Mouse (Mus musculus): ENCODE data around the gene Arid2.
"Not testable (repeated sequence)": the region's sequence is repeated elsewhere in the genome, so short reads cannot be mapped to it uniquely, and the experiment has no call there.

Arid2 gene

GRCm38 (mm10) chr15:96408717-96409121 is 121.4 kb downstream of the Arid2 start:
- DNase-seq (ENCODE audit: low spot score in 2 of 2), result peak in 1 of 2 experiments; percentile 43

DNA sequence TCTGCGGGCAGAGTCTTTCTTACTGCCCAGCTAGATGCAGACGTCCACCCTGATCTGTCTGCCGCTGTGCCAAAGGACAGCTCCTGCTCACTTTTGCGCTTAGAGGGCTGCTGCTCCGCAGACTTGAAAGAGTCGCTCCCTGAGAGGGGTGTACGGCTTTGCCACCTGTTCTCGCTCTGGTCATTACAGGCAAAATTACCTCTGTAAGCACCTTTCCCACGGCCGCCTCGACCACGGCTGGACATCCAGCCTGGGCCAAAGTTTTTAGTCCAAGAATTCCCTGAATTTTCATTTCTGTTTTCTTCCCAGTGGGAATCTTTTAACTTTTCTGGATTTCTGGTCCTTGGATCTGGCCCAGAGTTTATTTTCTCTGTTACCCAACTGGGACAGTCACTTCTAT is 130.8 kb downstream of the Arid2 start:
- no peak for DNase-seq (ENCODE audit: low spot score in 2 of 2)

DNA sequence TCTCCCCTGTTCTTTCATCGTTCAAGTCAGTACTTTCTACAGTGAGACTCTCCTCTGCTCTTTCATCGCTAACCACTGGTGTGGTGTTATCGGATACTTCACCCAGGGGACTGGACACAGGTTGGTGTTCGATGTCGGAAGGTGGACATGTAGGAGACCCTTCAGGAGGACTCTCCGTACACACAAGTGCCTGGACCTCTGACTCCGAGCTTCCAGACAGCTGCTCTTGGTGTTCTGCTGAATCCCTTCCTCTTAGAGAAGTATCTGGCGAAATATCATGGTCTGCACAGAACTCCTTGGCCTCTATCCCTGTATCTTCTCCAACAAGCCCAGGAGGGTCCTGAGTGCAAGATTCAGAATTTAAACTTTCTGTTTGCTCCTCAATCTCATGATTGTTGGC is 132.6 kb downstream of the Arid2 start:
- DNase-seq (ENCODE audit: low spot score in 2 of 2), result no peak

DNA sequence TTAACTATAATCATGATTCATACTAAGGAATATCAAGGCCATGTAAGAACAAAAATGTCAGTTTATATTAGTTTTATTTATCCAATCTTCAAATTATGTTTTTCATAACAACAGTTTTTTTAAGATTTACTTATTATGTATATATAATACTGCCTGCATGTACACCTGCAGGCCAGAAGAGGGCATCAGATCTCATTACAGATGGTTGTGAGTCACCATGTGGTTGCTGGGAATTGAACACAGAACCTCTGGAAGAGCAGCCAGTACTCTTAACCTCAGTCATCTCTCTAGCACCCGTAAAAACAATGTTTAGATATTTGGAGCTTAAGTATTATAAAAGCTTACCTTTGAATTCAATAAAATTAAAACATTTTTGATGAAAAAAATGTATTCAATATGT is 146.9 kb downstream of the Arid2 start:
- no peak for DNase-seq (ENCODE audit: low spot score in 2 of 2)

GRCm38 (mm10) chr15:96441480-96441879 is 154.2 kb downstream of the Arid2 start:
- DNase-seq (ENCODE audit: low spot score in 2 of 2), result not testable (repeated sequence)

DNA sequence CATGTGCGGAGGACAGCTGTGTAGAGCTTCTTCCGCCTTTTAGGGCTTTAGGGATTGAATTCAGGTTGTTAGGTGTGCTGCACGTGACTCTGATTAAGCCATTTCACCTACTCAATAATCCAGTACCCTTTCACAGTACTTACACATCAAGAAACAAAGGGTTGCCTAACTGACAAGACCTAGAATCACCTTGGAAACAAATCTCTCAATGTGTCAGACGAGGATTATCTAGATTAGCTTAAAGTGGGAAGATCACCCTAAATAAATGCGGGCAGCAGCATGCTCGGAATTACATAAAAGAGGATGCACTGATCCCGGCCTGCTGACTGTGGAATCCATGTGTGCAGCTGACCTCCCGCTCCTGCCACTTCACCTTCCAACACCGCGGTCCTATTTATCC is 159.5 kb downstream of the Arid2 start:
- no peak for DNase-seq (ENCODE audit: low spot score in 2 of 2)

DNA sequence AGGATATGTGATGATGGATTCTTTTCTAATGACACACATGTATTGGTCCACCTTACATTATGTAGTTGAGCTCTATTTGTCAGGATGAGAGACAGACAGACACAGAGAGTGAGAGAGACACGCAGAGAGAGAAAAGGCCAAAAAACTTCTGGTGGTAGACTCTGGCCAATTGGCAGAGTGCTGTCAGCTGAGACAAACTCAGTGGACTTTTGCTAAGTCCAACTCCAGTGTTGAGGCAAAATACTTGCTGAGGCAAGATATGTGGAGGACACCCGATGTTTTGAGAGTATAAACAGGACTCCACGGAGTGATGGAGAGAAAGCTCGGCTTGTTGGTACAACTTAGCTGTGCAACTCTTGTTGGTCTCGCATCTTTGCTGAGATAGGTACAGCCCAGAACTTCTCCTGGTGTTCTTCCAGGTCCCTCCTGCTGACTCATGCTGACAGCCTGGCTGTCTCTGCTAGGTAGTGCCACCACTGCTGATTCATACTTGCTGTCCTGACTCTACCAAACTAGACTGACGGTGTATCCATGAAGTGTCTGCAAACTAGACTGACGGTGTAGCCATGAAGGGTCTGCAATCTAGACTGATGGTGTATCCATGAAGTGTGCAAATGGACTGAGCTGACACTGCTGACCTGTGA is 161.5 kb downstream of the Arid2 start:
- DNase-seq (ENCODE audit: low spot score in 2 of 2), result no peak

DNA sequence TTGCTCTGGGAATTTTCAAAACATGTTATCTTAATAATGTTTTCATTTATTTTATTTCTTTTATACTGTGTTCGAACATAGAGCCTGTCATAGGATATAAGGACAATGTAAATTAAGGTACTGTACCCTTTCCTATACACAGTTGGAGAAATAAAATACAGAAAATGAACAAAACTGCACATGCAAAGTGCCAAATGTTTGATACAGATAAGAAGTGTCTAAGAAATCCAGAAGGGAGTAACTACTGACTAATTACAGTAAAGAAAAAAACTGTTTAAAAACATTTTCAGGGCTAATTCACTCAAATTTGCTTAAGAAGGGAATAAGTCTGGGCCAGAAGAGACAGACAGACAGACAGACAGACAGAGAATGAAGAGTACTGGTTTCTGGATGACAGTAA is 166.0 kb downstream of the Arid2 start:
- no peak for DNase-seq (ENCODE audit: low spot score in 2 of 2)

All from right cerebral cortex, postnatal 36 days (tissue).